Mouse (Mus musculus): ENCODE results near the gene Shc2.

Shc2 gene

DNA sequence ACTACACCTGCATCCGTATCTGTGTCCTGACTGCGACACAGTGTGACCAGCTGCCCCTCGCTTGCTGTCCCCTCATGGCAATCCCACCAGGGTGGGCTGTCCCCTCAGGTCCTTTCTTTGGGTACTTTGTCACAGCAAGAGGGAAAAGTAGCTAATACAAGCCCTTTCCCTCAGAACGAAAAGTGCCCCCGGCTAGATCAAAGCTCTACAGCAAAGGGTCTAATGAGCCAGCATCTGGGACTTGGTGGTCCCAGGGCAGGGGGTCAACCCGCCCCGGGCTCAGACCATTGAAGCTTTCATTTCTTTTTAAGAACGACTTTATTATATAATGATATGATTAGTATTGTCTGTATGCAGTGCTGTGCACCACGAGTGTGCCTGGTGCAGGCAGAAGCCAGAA, 59.4 kb downstream of the Shc2 start:
- no peak for DNase-seq

DNA sequence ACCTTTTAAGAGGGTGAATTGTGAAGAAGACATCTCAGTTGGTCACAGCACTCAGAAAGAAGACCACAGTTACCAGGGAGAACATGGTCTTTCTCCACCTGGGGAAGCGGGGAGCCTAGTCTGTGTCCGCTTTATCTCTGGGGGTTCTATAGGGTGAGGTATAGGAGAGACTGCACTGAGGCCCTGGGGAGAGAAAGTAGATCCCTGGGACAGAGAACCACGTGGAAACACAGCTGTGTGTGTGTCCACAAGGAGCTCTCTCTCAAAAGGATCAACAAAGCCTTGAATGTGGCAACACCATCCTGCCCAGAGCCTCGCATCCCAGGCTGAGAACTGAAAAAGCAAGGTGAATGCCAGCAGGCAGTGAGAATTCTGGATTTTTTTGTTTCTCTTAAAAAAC, 60.3 kb downstream of the Shc2 start:
- DNase-seq, result no peak

DNA sequence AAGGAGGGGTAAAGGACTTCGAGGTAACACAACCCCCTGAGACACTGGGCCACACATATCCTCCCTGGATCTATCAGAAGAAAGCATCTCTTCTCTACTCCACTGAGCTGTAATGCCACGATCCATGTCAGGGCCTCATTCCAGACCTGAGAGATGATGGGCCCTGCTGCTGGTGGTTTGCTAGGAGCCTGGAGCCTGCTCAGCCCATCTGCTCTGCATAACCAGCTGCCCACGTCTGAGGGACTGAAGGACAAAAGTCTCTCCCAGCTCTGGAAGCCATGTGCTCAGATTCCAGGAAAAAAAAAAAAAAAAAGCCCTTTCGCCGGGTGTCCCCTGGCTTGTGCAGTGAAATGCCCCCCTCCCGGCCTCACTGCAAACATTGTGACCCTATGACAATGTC, 62.0 kb downstream of the Shc2 start:
- no peak for DNase-seq

DNA sequence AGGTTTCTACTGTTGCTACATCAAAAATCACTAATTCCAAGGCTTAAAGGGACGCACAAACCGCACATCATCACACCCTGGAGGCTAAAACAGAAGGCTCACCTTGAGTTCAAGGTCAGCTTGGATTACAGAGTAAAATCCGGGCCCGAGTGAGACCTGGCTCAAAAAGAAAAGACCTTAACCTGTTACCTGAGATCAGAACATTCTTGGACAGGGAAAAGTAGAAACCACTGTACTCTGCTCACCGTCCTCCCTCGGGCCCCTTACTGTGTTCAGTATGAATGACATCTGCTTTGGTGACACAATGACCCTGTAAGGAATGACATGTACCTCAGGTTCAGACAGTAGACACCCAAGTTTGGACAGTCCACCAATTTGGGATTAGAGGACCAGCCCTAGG, 62.9 kb downstream of the Shc2 start:
- no peak for DNase-seq

DNA sequence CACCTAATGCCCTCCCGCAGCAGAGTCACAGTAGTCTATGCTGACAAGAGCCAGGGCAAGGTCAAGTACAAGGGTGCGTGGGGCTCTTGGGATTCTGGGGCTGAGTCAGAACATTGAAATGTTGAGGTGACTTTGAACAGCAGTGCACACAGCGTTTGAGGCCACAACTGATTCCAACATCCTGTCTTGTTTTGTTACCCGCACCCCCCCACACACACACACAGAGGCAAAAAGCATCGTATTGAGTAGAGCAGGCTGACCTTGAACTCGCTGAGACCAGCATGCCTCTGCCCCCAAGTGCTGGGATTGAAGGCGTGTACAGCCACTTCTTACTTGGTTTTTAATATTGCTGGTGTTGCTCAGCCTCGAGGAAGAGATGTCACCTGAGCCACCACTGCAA, 63.4 kb downstream of the Shc2 start:
- no peak for DNase-seq

DNA sequence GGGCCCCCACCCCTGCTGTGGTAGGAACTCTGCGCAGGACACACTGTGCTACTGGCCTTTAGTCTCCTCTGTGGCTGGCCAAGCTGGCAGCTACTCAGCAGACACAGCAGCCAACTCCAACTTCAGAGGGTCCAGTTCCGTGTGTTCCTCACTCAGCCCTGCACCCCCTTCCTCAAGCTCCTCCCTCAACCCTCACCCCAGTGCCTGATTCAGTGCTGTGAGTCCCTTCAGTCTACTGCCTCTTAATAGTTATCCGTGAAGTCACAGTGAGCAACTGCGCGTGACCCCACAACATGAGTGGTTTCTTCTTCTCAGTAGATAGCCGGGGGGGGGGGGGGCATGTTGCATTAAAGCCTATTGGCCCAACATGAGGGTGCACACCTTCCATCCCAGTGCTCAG, 64.1 kb downstream of the Shc2 start:
- DNase-seq, result no peak

DNA sequence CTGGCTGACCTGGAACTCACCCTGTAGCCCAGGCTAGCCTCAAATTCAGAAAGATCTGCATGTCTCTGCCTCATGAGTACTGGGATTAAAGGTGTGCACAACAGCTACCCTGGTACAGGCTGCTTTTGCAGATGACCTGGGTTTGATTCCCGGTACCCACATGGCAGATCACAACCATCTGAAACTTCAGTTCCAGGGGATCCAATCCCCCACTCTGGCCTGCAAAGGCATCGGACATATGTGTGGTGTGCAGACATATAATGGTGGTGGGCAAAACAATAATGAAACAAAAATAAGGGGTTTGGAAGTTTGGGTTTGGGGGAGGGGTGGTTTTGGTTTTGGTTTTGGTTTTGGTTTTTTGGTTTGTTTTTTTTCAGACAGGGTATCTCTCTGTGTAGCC, 66.4 kb downstream of the Shc2 start:
- no peak for DNase-seq

DNA sequence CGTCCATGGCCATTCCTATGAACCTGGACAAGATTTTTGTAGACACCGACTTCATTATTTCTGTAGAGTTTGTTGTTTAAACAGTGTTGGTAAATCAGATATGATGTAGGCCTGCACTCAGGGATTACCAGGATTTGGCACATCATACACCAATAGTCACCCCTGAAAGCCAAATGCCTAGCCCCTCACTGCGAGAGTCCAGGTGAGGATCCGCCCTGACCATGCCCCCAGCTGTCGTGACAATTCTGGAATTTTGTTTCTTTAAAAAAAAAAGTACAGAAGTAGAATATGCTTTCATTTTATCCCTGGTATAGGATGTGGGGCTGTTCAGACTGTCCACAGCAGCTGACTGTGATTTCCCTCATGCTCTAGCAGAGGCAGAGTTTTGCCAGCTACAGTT, 67.8 kb downstream of the Shc2 start:
- no peak for DNase-seq
